Mouse (Mus musculus) T-cell, adult 2 months (primary cell): Measurements from ENCODE around the gene Fam20c.

Source experiments
- DNase-seq: peaks from one replicate; pipeline ENCODE4 v3.0.0; 2022; ENCODE audit warnings: low spot score

Fam20c gene

GRCm38 (mm10) chr5:138756311-138757085 is 2.2 kb downstream of the Fam20c start:
- no peak for DNase-seq

GRCm38 (mm10) chr5:138757135-138757534 is 2.8 kb downstream of the Fam20c start:
- DNase-seq, result no peak

DNA sequence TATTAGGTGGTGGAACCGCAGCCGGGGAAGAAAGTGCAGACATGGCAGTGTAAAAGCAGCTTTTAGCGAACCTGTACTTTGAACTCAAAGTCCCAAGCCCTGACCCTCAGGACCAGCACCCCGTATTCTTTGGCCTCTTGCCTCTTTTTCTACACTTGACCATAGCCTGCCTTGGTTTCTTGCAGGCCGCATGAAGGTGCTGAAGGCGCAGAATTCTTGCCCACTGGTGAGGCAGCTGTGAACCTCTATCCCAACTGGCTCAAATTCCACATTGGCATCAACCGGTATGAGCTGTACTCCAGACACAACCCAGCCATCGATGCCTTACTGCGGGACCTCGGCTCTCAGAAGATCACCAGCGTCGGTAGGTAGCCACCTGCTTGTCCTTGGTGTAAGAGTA is 3.3 kb downstream of the Fam20c start:
- no peak for DNase-seq

DNA sequence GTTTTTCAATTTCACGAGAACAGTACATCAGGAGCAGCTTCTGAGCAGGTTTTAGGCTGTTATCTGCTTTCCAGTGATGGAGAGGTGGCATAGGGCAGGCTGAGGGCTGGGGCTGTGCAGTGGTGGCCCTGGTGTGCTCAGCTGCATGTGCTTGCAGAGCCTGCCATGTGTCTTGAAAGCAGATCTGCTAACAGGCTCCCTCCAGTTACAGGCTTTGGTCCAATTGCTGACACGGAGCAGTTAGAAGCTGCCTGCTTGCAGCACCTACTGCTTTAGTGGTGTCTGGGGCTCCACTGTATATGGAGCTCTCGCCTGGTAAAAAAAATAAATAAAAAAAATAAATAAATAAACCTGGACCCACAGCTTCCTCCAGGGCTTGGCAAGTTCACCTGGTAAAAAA is 4.2 kb downstream of the Fam20c start:
- DNase-seq, result no peak

- no peak for DNase-seq
These were observed 7.6 kb downstream of the Fam20c start for GRCm38 (mm10) chr5:138761836-138762334.

DNA sequence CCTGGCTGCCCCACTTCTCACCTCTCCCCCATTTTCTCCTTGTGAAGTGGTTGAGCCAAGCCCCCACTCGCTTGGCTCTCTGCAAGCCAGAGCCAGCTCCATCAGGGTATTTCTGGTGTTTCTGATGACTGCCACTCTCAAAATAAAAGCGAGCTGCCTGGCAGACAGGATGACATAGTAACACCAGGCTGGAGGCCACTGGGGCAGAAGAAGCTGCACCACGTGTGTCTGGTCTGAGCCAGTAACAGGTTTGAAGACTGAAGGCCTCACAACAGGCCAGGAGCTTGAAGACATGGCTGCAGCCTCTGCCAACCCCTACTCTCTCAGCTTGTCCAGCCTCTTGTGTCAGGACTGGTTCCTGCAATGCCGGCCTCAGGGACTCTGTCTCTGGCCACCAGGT is 8.0 kb downstream of the Fam20c start:
- no peak for DNase-seq

GRCm38 (mm10) chr5:138764601-138765000 is 10.3 kb downstream of the Fam20c start:
- DNase-seq, result no peak

- no peak for DNase-seq
These were observed 13.3 kb downstream of the Fam20c start for GRCm38 (mm10) chr5:138767650-138768049.

GRCm38 (mm10) chr5:138768704-138769103 is 14.4 kb downstream of the Fam20c start:
- no peak for DNase-seq

DNA sequence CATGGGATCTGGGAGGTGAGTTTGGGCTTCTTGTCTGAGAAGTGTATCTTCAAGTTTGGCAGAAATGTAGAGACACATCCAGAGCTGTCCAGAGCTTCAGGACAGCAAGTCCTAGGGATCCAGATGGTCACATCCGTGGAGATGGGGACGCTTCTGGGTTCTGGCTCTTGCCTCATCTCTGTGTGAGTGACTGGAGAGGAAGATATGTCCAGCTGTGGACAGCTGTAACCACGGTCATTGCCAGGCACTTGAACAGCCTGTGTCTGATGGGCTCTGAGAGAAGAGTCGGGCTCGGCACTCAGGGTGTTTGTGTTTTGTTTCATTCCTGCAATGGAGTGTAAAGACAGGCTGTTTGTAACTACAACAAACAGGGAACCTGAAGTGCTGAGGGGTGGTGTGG is 14.8 kb downstream of the Fam20c start:
- no peak for DNase-seq

GRCm38 (mm10) chr5:138775096-138775495 is 20.8 kb downstream of the Fam20c start:
- no peak for DNase-seq

GRCm38 (mm10) chr5:138776346-138776745 is 22.0 kb downstream of the Fam20c start:
- DNase-seq, result no peak

DNA sequence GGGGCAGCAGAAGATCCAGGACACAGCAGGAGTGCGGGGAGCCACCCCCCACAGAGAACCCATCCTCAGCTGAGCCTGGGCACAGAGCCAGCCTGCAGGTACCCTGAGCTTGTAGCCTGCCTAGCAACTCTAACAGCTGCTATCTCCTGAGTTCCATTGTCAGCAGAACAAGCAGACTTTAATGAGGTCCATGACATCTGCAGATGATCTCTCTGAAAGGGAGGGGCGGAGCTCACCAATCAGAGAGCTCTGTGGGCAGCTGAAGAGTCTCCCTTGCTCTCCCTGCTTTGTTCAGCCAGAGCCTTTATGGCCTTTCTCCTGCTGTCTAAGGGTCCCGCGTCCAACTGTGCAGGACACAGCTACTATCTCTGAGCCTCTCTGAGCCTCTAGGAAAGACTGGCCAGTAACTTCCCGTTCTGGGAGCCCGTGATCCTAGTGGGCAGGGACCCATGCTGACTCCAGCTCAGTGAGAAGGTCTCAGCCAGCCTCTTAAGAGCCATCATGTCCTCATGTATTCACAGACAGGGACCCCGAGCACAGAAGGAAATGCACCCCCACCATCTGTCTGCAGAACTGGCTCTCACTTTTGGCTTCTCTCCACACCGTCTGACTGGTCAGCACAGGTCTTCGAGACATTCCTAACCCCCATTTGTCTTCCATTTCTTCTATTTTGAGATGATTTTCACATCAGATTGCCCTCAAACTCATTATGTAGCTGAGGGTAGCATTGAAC is 24.6 kb downstream of the Fam20c start:
- DNase-seq, result no peak

GRCm38 (mm10) chr5:138779655-138780054 is 25.3 kb downstream of the Fam20c start:
- no peak for DNase-seq

DNA sequence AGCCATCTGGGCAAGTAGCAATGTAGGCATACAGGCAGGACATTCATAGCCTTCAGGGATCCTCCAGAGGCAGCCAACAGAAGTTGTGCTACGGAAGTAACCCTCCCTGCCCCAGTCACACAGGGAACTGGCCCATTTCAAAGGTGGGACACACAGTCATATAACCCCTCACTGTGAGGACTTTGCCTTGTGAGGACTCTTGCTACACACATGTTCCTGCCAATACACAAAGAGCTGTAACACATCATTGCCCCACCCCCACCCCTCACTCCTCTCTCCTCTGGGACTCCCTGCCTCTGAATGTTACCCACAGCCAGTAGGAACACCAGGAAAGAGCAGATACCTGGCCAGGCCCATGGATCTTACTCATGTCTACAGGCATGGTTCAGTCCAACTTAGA is 28.4 kb downstream of the Fam20c start:
- DNase-seq, result no peak

DNA sequence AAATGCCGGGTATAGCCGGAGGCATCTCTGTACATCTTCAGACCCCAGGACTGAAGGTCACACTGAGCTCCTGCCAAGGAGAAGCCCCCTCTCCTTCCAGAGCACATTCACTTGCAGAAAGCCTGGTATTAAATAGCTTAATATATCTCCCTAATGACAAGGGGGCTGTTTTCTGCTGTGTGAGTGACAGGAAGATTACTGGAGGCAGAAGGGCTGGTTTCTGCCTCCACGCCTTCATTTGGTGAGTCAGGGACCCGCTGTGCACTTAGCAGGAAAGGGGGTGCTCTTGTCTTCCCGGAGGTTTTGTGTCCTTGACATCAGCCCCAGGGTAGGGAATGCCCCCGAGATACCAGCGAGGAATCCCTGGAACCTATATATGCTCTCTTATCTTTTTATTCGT is 28.9 kb downstream of the Fam20c start:
- no peak for DNase-seq

DNA sequence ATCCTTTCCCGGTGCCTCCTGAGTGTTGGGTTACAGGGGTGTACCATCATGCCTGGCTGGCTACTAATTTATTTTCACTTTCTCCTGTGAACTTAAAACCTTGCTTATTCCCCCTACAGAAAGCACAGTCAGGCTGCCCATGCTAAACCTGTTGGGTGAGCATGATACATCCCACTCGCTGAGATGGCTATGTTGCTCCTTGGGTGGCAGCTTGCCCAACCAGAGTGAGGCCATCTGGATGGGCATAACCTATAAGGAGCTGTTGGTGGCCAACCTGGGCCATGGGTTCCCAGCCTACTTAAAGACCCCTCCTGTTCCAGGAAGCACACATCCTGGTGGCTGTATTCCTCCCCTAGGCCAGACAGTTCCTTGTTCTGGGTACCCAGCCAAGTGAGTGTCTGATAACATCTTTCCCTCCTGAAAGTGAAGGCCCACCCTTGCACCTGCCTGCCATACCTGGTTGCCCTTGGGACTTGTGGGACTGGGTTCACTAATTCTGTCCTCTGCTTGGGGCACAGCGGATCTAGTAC is 31.7 kb downstream of the Fam20c start:
- DNase-seq, result no peak

DNA sequence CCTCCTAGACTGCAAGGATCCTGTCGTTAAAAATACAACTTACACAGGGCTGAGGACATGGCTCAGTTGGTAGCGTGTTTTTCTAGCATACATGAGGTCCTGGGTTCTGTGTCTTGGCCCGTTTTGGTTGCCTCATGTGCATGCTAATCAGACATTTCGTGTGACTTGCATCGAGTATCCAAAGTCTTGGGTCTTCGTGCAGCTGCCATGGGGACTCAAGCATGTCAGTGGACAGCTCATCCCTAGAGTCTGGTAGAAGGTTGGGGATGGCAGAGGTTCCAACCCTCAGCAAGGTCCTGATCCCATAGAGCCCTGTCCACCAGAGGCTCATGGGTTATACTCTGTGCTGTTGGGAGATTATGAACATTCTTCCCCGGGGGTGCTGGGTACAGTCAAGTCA is 33.3 kb downstream of the Fam20c start:
- no peak for DNase-seq

DNA sequence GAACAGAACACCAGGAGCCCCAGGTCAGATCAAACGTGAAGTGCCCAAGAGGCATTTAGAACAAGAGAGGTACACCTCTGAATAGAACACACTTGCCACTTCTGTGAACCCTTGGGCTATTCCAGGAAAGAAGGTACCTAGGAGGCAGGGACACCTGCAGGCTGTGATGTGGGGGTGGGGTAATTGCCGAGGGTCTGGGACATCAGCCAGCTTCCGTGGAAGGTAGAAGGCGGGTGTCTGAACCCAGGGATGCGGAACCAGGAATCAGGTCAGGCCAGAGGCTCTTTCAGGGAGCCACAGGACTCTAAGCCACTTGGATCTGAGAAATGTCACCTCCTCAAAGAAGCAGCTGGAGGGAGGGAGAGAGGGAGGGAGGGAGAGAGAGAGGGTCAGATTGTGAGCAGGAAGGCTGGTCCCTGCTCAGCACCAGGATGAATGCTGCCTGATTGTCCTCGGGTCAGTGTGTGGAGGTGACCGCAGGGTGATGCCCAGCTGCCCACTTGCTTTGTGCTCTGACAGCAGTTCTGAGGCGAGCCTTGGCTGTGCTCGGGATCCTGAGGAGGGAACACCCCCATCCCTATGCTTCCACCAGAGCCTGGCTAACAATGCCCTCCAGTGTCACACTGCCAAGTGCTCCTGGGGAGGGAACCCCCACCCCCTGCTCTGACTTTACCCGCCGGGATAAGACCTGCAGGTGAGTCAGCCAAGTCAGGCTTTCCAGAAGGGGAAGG is 34.3 kb downstream of the Fam20c start:
- DNase-seq, result no peak

DNA sequence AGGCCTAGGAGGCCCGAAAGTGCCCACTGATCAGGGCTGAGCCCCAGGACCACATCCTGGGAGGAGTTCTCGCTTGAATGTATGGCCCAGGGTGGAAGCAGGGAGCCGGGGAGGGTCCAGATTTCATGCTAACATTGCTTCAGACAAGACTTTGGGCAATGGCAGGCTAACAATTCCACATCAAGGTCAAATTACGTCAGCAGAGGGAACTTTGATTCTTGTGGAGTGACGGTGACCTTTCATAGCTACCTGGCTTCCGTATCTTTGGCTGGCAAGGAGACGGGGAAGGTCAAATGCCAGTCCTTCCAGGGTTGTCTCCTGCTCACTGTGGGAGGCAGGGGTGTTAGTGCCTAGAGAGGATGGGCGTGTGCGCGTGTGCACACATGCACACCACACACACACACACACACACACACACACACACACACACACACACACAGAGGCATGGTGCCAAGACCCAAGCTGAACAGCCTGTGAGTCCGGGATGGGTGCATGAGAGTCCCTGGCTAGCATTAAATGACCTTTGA is 36.7 kb downstream of the Fam20c start:
- no peak for DNase-seq

DNA sequence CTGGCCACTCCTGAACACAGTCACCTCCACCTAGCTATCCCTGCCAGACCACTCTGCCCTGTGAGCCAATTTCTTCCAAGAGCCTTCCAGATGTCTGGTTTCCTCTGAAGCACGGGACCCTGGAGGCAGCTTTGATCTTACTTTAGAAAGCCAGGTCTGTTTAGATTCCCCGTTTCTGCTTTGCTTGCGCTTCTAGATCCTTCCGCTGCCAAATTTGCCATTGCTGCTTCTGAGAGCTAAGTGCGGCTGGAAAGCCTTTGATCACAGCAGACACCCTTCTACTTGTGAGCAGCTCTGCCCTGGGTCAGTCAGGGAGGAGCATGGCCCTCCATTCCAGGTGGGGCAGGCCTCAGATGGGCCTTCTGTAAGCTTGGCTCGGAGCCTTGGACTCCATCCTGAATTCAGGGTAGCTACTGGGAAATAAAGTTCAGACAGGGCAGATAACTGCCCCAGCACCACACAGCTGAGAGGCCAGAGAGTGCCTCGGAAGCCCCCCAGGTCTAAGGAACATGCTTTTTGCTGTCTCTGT is 47.3 kb downstream of the Fam20c start:
- DNase-seq, result no peak

DNA sequence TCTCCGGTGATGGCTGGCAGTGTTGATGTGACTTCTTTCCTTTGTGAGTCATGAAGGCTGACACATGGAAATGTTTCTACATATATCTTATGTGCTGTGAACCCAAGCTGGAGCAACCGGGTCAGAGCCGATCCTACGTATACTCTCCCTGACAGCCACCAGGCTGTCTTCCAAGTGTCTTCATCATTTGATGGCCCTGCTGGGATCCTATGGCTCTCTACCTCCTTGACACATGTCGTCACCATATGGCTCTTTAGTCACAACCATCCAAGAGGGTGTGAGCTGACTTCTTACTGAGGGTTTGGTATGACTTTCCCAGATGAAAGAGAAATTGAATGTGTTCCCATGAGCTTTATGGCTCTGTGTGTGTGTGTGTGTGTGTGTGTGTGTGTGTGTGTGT is 50.0 kb downstream of the Fam20c start:
- DNase-seq, result no peak
